Mouse (Mus musculus) R1 (cell line): Measurements from ENCODE around the gene Aaas.

Experiments
- DNase-seq: peaks from one replicate; pipeline ENCODE4 v3.0.0-alpha.2; 2018; ENCODE audit warnings: low read depth, low spot score

Gene Aaas

DNA sequence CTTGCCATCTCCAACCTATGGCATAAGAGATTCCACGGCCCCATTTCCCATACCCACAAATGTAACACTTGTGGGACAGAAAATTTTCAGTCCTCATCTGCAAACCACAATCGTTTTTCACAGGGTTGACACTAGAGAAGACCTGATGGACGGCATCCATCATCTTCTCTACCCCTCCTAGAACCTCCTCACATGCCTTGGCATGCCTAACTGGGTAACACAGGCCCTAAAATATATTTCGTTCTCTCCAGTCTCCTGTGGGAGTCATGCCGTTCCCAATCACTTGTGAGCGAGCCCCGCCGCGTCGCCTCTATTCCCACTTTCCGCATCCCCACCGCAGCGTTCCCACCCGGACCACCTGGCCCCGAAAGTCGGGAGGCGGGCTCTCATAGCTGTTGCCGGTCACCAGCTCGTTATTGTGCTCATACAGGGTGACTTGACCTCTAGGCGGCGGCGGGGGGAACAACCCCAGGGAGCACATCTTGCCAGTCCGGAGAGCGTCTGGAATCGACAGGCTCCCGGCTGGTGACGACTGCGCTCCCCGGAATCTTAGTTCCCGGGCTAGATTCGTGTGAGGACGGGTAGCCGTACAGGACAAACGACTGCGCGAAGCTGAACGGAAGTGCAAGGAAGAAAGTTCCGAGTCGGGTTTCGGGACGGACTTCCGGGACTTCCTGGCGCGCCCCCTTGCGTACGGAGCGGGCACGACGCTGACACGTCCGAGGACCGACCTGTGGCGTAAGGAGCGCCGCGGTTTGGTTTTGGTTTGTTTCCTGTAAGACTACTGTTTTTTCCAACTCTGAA lies at the start of gene Aaas:
TSS of gene Aaas (minus strand) at position 634 of the 804 bp plus-strand sequence.
- DNase-seq = peak; percentile 99

DNA sequence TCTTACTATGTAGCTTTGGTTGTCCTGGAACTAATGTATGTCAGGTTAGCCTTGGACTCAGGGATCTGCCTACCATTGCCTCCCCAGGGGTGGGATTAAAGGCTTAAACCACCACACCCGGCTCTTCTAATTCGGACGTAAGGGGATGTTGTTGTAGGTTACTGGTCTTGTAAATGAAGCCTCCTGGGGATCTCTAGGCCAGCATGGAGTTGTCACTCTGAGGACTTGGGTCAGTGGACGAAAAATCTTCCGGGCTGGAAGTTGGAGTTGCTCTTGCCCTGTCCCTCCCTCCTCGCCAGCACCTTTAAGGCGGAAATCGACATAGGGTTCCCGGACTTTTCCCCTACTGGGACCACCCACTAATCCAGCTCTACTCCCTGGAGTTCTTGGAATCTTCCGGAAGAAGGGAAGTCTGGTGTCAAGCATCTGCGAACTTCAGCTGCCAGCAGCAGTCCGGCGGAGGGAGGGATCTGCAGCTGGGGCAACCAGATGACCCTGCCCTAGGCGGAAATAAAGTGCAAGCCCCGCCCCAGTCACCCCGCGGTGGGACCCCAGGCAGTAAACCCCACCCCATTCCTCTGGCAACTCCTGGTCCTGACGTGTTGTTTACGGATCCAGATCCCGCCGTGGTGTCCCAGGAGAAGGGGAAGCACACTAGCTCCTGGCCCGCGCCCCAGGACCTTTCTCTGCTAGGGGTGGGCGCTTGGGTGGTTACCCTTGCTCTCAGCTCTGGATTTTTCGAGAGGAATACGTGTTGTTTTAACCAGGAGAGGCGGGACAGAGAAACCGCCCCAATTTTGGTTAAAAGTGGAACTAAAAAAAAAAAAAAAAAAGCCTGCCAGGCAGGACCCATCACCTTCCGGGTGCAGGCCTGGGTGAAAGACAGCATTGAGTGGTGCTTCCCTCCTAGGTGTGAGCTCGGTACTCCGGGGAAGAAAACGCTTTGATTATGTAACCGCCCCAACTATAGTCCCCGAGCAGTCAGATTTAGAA lies 49.0 kb upstream of the Aaas start:
- DNase-seq = peak; percentile 99

DNA sequence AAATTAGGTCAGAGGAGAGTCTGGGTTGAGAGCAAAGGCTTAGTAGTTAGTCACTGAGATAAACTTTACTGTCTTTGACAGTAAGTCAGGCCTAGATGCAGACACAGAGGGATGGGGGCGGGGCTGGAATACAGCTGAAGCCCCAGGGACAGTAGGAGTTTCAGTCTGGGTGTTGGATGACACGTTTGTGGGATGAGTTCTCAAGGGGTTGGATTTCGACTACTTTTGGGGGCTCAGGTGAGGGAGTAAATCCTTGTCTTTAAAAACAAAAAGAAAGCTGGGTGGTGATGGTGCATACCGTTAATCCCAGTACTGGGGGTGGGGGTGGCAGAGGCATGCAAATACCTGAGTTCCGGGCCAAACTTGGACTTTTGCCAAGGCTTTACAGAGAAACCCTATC lies 48.1 kb upstream of the Aaas start:
- peak; percentile 91 for DNase-seq

DNA sequence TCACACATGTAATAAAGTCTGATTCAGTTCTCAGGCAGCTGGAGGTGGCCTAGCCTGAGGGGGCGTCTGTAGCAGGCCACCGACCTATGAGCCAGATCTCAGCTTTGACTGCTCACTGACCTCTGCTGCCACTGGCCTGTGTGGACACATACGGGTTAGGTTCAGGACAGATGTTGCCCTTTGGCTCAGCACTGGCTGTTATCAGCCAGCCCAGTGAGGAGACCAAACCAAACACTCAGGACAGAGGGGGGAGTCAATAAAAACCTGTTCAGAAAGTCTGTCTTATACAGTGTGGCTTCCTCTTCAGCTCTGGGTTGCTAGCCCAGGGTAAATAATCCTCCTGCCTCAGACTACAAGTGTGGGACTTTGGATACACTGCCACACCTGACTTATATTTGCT lies 44.5 kb upstream of the Aaas start:
- peak; percentile 51 for DNase-seq

DNA sequence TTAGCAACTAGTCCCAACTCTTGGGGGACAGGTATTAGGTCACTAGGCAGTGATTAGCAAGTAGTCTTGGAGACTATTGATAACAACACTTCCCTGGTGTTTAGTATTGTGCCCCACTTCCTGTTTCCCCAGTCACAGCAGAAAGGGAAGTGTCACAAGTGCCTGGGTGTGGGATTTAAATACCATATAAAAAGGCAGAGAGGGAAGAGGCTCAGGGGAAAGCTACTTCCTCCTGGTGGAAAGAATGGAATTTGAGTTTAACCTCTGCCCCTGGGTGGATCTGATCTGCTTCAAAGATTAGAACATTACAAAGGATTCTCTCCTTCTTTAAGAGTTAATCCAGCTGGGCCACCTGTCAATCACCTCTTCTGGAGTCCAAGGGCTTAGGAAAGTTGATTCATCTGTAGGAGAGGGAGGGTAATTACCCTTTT lies 43.0 kb upstream of the Aaas start:
- DNase-seq = peak; percentile 100

DNA sequence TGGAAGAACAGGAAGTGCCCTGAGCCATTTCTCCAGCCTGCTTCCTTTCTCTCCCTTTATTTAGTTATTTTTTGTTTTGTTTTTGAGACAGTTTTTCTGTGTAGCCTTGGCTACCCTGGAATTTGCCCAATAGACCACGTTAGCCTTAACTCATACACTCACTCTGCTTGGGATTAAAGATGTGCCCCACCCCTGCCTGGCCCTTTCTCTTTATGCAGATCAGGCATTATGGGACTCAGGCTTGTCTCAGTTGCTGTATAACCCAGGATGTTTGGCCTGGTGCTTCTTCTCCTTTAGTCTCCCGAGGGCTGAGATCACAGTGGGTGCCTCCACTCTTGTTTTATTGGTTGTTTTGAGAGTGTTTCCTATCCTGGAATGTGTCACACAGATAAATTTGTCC lies 41.9 kb upstream of the Aaas start:
- peak; percentile 59 for DNase-seq

DNA sequence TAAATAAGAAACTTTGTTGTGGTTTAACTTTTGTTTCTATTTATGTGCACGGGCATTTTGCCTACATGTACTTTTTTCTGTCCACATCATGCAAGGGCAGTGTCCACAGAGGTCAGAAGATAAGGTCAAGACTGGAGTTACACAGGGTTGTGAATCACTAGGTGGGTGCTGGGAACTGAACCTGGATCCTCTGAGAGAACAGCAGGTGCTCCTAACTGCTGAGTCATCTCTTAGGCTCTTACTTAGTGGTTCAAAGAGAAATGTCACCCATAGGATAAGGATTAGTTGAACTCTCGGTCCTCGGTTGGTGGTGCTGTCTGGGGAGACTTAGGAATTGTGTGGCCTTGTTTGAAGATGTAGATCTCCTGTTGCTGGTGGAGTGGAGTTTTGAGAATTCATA lies 38.4 kb upstream of the Aaas start:
- DNase-seq = peak; percentile 50

DNA sequence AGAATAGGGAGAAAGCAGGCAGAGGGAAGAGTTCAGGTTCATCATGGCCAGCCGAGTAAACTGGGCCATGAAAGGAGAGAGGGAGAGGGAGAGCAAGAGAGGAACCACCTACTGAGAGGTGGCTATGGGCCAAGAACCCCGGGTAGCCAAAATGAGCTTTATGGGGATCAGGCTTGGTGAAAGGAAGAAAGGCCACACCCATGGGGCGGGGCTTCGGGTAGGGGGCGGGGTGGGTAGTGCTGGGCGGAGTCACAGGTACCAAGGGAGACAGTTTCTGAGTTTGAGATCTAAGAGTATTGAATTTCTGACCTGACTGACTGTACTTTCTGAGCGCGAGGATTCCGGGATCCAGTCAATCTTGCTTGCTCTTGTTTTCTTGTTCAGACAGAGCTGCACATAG lies 36.1 kb upstream of the Aaas start:
- peak; percentile 86 for DNase-seq

DNA sequence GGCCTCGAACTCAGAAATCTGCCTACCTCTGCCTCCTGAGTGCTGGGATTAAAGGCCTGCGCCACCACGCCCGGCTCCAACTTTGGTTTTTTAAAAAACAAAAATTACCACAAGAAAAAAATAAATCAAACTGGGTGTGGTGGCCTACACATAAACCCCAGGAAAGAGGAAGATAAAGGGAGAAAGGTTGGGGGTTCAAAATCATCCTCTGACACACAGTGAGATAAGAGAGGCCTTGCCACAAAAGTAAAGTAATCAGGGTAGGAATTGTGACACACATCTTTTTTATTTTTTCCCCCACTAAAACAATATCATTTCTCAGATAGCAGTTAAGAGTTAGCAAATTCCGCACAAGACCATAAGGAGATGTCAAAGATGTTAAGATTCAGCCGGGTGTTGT lies 33.1 kb upstream of the Aaas start:
- no peak for DNase-seq

DNA sequence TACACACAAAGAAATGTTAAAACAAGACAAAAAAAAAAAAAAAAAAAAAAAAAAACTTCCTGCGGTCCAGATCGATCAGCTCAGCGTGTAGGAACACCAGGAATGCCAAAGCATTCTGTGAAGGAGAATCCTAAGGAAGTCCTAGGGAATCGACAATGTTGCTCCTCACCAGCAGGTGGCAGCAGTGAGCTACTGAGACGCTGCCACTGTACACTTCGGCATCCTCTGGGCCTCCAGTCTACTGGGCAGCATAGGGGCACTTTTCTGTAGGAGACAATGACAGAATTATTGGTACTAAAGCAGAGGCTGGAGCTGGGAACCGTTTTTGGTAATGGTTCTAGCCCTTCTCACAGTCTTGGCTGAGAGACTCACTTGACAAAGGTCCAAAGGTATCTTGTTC lies 31.0 kb upstream of the Aaas start:
- DNase-seq = peak; percentile 90

DNA sequence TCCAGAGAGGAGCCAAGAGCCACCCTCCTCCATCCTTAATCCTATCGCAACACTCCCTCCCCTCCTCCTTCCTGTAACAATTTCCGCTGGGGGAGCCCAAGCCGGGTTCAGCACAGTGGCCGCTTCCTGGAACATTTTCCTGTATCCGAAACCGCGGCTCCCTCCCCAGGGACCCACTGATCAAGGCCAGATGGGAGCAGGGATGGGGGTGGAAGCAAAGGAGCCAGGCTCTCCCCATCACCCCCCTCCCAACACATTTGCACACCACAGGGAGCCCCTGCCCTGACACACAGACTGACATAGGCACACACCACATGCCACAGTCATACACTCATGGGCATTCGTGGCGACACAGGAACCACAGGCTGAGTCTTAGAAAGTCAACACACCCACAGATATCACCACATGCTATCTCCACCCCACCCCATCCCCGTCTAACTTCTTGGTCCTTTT lies 27.3 kb upstream of the Aaas start:
- peak; percentile 64 for DNase-seq

DNA sequence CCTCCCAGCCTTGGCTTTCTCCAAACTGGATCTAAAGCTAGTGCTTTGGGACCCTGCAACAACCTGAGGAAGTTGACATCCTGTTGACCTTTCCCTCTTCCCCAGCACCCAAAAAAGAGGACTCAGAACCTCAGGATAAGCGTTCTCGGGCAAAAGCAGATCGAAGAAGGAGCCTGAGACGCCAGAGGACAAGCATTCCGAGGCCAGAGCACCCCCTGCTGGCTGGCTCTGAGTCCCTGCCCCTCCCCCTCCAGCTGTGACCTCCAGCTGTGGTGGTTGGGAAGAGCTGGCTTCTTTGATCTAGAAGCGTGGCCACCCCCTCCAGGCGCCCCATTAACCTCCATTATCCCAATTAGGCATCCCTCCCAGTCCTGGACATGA lies 26.6 kb upstream of the Aaas start:
- DNase-seq = peak; percentile 87

DNA sequence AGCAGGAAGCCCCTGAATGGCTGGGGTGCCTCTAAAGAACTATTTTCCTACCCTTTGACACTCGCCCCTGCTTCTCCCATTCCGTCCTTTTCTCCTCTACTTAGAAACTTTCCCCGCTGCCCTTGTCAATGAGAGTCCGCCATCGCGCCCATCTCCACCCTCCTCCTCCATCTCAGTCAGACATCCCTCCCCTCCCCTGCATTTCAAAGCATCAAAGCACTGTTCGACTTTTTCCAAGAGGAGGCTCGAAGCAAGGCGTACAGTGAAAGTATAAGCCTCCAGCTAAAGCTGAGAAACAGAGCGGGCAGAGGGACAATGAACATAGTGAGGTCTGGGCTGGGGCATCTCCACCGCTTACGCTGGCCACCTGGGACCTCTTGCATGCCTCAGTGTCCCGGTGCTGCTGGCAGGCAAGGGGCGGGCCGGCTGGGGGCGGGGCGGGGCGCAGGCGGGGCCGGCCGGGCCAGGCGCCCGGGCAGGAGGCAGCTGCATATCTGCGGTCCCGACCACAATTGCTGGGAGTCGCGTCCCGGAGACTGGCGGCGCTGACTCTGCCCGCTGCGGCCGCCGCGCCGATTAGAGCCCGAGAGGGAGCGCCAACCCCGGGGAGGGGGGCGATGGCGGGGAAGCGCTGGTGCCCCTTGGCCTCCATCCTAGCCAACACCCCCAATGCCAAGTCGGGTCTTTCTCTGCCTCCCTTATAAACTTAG lies 26.0 kb upstream of the Aaas start:
- DNase-seq = peak; percentile 68

DNA sequence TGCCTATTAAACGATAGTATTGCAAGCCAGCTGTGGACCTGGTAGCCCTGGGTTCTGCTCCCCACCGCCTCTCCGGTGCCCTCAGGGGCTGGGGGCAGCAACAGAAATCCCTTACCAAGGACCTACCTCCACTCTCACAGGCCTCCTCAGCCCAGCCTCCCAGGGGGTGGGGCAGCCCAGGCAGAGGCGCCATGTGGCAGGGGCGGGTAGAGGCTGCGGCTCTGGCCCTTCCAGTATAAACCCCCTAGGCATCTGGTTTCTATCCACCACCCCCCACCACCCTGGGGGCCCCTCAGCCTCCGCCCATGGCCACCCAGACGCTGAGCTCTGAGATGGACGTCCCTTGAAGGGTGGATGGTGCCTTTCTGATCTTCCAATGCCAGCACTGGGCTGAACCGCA lies 20.2 kb upstream of the Aaas start:
- DNase-seq = no peak

DNA sequence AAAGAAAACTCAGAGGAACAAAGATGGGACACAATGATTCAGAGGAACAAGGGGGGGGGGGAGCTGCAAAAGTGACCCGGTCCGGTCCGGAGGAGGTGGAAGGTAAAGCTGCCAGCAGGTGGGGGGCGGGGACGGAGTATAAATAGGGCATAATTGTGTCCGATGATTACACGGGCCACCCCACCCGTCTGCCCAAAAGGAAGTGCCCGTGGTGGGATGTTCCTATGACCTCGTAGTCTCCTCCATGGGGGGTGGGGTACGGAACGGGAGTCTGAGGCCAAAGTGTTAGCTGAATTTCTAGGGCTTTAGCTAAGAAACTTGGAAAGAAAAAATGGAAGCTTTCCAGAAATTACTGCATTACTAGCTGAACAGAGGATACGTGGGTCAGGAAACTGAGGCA lies 19.4 kb upstream of the Aaas start:
- DNase-seq = no peak

DNA sequence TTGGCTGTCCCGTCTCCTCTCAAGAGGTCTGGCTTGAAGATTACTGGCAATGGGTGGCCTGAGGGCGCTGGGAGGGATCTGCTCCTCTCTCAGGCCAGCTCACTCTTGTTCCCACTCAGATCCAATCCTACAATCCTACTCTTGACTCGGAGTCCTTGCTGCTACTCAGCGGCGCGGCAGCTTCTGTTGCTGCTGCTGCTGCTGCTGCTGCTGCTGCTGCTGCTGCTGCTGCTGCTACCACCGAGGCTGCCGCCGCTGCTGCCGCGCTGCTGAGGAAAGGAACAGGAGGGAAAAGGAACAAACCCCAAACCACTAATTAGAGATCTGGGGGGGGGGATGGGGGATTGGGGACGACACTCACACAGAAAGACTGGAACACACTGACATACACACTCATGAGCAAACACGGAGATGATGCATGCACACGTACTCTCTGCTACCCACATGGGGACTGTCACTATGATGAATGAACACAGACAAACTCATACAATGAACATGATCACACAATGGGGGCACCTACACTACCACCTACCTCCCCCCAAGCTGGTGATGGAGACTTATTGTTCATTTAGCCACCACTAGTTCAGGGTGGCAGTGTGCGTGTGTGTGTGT lies 16.3 kb upstream of the Aaas start, which contains the start of gene Sp7:
TSS of gene Sp7 (minus strand) at position 450 of the 612 bp plus-strand sequence.
- DNase-seq = no peak

DNA sequence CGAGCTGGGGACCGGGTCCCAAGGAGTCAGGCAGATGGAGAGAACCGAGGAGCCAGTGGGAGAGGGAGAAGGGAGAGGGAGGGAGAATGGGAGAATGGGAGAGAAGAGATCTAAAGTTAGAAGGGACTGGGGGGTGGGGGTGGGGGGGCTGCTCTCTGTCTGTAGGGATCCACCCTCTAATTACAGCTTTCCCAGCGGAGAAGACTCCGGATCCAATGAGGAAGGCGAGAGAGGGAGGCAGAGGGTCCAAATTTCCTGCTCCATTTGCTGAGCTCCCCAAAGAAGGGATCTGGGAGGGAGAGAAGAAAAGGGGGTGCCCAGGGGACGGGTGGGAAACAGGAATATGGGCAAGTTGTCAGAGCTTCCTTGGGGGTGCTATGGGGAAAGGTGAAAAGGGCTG lies 15.7 kb upstream of the Aaas start:
- no peak for DNase-seq

DNA sequence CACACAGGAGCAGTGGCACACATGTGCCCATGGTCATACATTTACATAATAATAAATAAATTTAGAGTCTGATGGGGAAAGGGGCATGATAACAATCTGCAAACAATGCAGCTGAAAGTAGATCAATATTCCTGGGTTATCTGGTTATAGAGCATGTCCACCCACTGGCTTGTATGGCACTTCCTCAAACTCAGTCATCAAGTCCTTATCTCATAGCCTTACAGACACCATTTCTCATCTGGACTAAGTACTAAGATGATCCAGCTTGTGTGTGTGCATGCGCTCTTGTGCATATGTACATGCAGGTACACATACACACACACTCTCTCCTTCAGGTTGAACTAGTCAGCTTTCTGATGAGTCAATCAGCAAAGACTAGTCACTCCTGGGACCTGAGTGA lies 14.1 kb upstream of the Aaas start:
- DNase-seq = no peak

DNA sequence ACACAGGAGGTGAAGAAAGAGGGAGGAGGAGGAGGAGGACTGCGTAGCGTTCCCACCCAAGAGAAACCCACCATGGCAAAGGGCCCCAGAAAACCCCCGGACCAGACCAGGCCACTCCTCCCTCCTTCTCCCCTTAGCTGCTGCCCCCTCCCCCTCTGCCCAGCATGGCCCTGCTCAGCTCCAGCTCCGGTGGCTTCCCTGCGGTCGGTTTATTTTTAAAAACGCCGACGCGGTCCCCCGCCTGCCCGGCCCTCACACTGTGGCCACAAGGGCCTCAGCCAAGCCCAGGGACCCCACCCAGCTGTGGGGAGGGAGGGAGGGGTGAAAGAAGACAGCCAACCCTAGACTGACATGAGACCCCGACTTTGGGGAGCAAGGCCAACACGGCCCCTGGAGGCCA lies 12.1 kb upstream of the Aaas start:
- no peak for DNase-seq

DNA sequence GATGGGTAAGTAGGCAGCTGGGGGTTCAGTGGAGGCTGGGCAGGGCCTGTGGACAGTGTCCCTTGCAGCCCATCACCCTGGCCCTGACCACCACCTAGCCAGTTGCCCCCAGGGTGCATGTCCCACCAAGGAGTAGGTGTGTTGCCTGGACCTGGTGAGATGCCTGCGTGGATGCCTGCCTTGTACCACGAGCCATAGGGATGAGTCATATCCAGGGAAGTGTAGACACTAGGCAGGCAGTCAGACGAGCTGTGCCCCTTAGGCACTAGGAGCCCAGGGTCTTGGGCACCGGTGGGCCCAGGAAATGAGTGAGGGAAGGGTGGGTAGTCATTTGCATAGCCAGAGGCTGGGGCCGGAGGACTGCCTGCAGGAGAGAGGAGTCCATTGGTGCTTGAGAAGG lies 8.3 kb upstream of the Aaas start:
- DNase-seq = no peak

DNA sequence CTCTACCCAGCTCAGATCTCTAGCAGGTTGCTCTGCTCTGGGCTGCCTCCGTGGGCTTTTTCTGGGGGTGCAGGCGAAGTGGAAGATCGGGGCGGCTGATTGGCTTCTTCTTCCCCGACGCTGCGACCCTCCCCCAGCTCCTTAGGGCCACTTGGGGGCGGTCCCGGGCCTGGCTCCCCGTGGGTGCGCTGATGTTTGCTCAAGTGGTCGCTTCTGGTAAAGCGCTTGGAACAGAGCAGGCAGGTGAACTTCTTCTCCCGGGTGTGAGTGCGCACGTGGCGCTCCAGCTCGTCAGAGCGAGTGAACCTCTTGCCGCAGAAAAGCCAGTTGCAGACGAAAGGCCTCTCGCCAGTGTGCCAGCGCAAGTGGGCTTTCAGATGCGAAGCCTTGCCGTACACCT lies 7.6 kb upstream of the Aaas start:
- DNase-seq = peak; percentile 80
